Mouse (Mus musculus) testis, postnatal 14 days (tissue): ENCODE measurements around the gene Osbp.
"Not testable (repeated sequence)": the region's sequence is repeated elsewhere in the genome, so short reads cannot be mapped to it uniquely, and the experiment has no call there.

Experiments used
- DNase-seq: peaks from one replicate; pipeline ENCODE4 v3.0.0; 2021; ENCODE audit warnings: low spot score

Gene Osbp

GRCm38 (mm10) chr19:11965023-11965942 is at the start of gene Osbp:
TSS of gene Osbp (plus strand) at chr19:11965941.
- peak; percentile 100 for DNase-seq

- DNase-seq: no peak
These were observed 43.7 kb upstream of the Osbp start for GRCm38 (mm10) chr19:11922068-11922467.

GRCm38 (mm10) chr19:11922515-11922914 is 43.2 kb upstream of the Osbp start:
- DNase-seq: not testable (repeated sequence)

- DNase-seq: no peak
These were observed 39.4 kb upstream of the Osbp start for GRCm38 (mm10) chr19:11926380-11926779.

GRCm38 (mm10) chr19:11928025-11928748 is 37.6 kb upstream of the Osbp start:
- DNase-seq: no peak

- DNase-seq: not testable (repeated sequence)
These were observed 19.3 kb upstream of the Osbp start for GRCm38 (mm10) chr19:11946460-11946859.

GRCm38 (mm10) chr19:11949878-11950277 is 15.9 kb upstream of the Osbp start:
- no peak for DNase-seq

- no peak for DNase-seq
These were observed 15.0 kb upstream of the Osbp start for GRCm38 (mm10) chr19:11950747-11951146.

GRCm38 (mm10) chr19:11954206-11954605 is 11.5 kb upstream of the Osbp start:
- DNase-seq: no peak

- no peak for DNase-seq
These were observed 9.1 kb upstream of the Osbp start for GRCm38 (mm10) chr19:11956636-11957035.

- DNase-seq: no peak
These were observed 8.3 kb upstream of the Osbp start for GRCm38 (mm10) chr19:11957396-11957795.

GRCm38 (mm10) chr19:11957846-11958245 is 7.9 kb upstream of the Osbp start:
- no peak for DNase-seq

GRCm38 (mm10) chr19:11964266-11964665 is 1.5 kb upstream of the Osbp start:
- DNase-seq: no peak

- DNase-seq: peak; percentile 72
These were observed 478 bp downstream of the Osbp start for GRCm38 (mm10) chr19:11966201-11966636.

GRCm38 (mm10) chr19:11969155-11970050 is 3.7 kb downstream of the Osbp start:
- DNase-seq: no peak

GRCm38 (mm10) chr19:11973511-11974222 is 7.9 kb downstream of the Osbp start:
- DNase-seq: no peak

GRCm38 (mm10) chr19:11974223-11974540 is 8.4 kb downstream of the Osbp start:
- no peak for DNase-seq

- DNase-seq: no peak
These were observed 9.9 kb downstream of the Osbp start for GRCm38 (mm10) chr19:11975683-11976082.

GRCm38 (mm10) chr19:11977363-11977762 is 11.6 kb downstream of the Osbp start:
- DNase-seq: no peak

- DNase-seq: no peak
These were observed 14.7 kb downstream of the Osbp start for GRCm38 (mm10) chr19:11980471-11980870.

- not testable (repeated sequence) for DNase-seq
These were observed 18.9 kb downstream of the Osbp start for GRCm38 (mm10) chr19:11984614-11985013.
